Mouse (Mus musculus) olfactory bulb, adult 2 months (tissue): ENCODE results near the gene Twf2.
A peak's percentile ranks its signal among the peaks of the same experiment; 100 is the strongest.

Experiments
- CTCF ChIP-seq: fragments of 200-500 bp; IDR thresholded peaks from 2 replicates; pipeline ENCODE4 v1.5.1; 2012; ENCODE audit warnings: low read depth, mild to moderate bottlenecking, low read length, moderate library complexity; ENCODE audit not compliant: insufficient read depth
- POLR2A ChIP-seq: fragments of 200-500 bp; IDR thresholded peaks from 2 replicates; pipeline ENCODE4 v1.6.1; 2012; ENCODE audit warnings: mild to moderate bottlenecking, low read depth, low read length, moderate library complexity; ENCODE audit not compliant: insufficient read depth

DNA sequence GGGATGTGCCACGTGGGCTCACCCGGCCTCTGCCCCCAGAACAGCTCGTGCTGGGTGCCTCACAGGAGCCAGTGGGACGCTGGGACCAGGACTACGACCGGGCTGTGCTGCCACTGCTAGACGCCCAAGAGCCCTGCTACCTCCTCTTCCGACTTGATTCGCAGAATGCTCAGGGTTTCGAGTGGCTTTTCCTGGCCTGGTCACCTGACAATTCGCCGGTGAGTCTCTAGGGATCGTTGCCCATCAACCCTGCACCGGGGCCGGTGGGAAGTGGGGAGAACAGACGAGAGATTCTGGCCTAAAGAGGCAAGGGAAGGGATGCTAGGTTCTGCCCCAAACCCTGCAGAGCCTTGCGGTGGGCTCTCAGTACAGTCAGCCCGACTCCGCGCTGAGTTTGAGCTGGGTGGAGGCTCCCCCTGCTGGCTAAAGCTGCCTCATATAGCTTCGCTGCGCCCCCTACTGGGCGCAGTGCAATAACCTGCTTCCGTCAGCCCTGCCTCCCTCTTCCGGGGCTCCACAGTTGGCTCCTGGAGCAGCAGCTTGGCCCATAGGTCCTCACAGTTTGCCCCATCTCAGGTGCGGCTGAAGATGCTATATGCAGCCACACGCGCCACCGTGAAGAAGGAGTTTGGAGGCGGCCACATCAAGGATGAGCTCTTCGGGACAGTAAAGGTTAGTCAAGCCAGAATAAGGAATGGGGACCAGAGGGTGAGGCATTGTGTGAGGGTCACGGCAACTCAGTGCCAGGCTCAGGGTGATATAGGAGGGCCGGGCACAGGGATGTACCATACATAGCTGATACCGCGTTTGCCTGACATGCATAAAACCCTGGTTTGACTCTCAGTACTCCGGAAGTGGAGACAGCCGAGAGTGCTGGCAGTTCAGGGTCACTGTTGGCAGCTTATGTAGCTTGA, 9.0 kb downstream of the Twf2 start:
- TF ChIP-seq POLR2A (0 out of 2 replicates have a peak, but pooled peaks have one; percentile 19), CTCF (peak; percentile 100)
